Mouse (Mus musculus) cortical plate, adult 2 months (tissue): ENCODE data around the gene Kptn.

Source experiments
- CTCF ChIP-seq: fragments of 200-500 bp; IDR thresholded peaks from 2 replicates; pipeline ENCODE4 v1.5.1; 2011; ENCODE audit warnings: mild to moderate bottlenecking, control low read depth, low read length; ENCODE audit not compliant: insufficient read depth; ENCODE audit errors: extremely low read depth
- POLR2A ChIP-seq: fragments of 200-500 bp; IDR thresholded peaks from 2 replicates; pipeline ENCODE4 v1.6.1; 2011; ENCODE audit warnings: mild to moderate bottlenecking, low read length, control low read depth; ENCODE audit not compliant: insufficient read depth; ENCODE audit errors: extremely low read depth

- TF ChIP-seq POLR2A (no peak), CTCF (no peak)
These were observed 15.3 kb downstream of the Kptn start for GRCm38 (mm10) chr7:16134951-16135392.
